Comparison of ENCODE assay signal across 24 mouse cellular contexts in the genomic region with DNA sequence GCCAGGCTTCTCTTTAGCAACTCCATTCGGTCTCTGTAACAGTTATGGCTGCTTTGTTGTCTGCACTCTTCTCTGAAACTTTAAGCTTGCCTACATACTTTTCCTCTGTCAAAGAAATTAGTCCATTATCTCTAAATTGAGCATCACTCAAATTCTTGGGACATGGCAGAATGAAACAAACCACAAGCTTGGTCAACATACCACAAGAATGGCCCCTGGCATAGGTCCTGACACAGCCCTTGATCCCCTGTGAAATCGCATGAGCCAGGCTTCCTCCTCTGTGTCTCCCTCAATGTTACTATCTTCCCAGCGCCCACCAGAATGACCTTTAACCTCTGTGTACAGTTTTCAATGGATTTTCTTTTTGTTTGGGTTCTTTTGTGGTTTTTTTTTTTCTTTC.
"Had no signal": no experiment of that assay in that cellular context is flagged by ENCODE, and none has a peak within 500 bp of the region (broad histone marks: within the 10 kb centered on the region; RNA-seq: fewer than 3 reads in every experiment).

No protein-coding gene starts in this region.

- DNase-seq: gastrocnemius, adult 2 months; gastrocnemius, postnatal 10 days; gastrocnemius, postnatal 25 days; heart, adult 18-20 months; heart, postnatal 10 days; heart, postnatal 4 days; kidney, adult 2 months; kidney, adult 9 months; kidney, postnatal 14 days; kidney, postnatal 36 days; layer of hippocampus, adult 9-11 months; liver; liver, embryonic 13.5 days had no signal

- H3K4me3 ChIP-seq: gastrocnemius, adult 2 months; heart, embryonic 10.5 days; heart, embryonic 12.5 days; hindbrain, embryonic 10.5 days; hindbrain, embryonic 12.5 days; intestine, embryonic 15.5 days; kidney, embryonic 15.5 days; left cerebral cortex, adult 2 months; limb, embryonic 10.5 days; limb, embryonic 12.5 days; liver, embryonic 13.5 days had no signal

- H3K27me3 ChIP-seq: heart, embryonic 12.5 days; hindbrain, embryonic 12.5 days; intestine, embryonic 15.5 days; kidney, embryonic 15.5 days; limb, embryonic 12.5 days; liver, embryonic 13.5 days had no signal

- H3K36me3 ChIP-seq: hindbrain, embryonic 10.5 days; hindbrain, embryonic 12.5 days; intestine, embryonic 15.5 days; kidney, embryonic 15.5 days; limb, embryonic 12.5 days; liver, embryonic 13.5 days had no signal

- H3K4me2 ChIP-seq: heart, embryonic 12.5 days; hindbrain, embryonic 12.5 days; hindbrain, embryonic 14.5 days; intestine, embryonic 15.5 days; kidney, embryonic 15.5 days; limb, embryonic 12.5 days; liver, embryonic 11.5 days; liver, embryonic 13.5 days had no signal
